ENCODE assay signal across 24 mouse cellular contexts in the genomic region with DNA sequence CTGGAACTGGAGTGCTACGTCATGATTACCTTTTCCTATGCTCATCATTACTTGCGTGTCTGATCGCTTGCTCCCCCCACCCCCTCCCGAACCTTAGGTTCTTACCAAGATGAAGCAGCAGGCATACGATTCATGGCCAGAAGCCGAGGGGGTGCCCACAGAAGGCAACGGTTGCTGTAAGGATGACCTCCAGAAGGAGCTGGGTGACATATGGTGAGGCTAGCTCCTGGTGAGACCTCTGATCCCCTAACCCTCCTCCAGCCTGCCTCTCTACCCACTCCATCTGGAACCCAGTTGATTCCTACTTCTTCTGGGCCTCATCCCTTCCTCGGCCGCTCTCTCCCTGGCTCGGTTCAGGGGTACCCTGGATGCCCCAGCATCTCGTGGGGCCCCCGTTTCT. TPM values are rescaled to one million over a fixed set of nuclear protein-coding genes. Genes with fewer than 3 reads are reported as not detected.
DNase-seq lines count a peak whose midpoint lies in the region; ATAC-seq and TF ChIP-seq lines count a peak whose summit lies in the region.
"Had no signal": no experiment of that assay in that cellular context is flagged by ENCODE, and none has a peak within 500 bp of the region (broad histone marks: within the 10 kb centered on the region; RNA-seq: fewer than 3 reads in every experiment).

No protein-coding gene starts in this region.

- no peak overlapping the region for H3K9ac ChIP-seq in intestine, embryonic 14.5 days (ENCODE audit: low read length)
- no peak overlapping the region for H3K9ac ChIP-seq in intestine, postnatal 0 days (ENCODE audit: low read depth, low read length)
- H3K9ac ChIP-seq: embryonic facial prominence, embryonic 13.5 days; embryonic facial prominence, embryonic 15.5 days; forebrain, embryonic 12.5 days had no signal

- H3K4me1 ChIP-seq in intestine, embryonic 14.5 days (replicated peaks; ENCODE audit: control insufficient read depth, insufficient read depth, low read length) = peaks cover 10% of the 10 kb centered on the region; the same call in 1 of the 2 replicates
- no peaks in the 10 kb centered on the region for H3K4me1 ChIP-seq in intestine, postnatal 0 days (replicated peaks; ENCODE audit: control insufficient read depth, insufficient read depth, low read length)

- no peaks in the 10 kb centered on the region for H3K36me3 ChIP-seq in intestine, embryonic 14.5 days (ENCODE audit: control insufficient read depth, insufficient read depth, low read length)
- no peaks in the 10 kb centered on the region for H3K36me3 ChIP-seq in intestine, postnatal 0 days (ENCODE audit: control insufficient read depth, insufficient read depth)
- H3K36me3 ChIP-seq: embryonic facial prominence, embryonic 13.5 days; embryonic facial prominence, embryonic 15.5 days; forebrain, embryonic 10.5 days; forebrain, embryonic 12.5 days; G1E had no signal

- peak; percentile 67 for DNase-seq in cerebellum, adult 11-12 months
- no peak for DNase-seq in cerebellum, postnatal 4 days (ENCODE audit: low spot score in 2 of 2)
- DNase-seq in cerebellum, adult 9-11 months = peak; percentile 67
- no peak for DNase-seq in cerebellum, adult 18-20 months
- peak; percentile 41 for DNase-seq in intestine, embryonic 14.5 days (ENCODE audit: low spot score)
- peak; percentile 56 for DNase-seq in brain, adult 2 months (ENCODE audit: low read depth, low spot score)
- DNase-seq: adrenal gland, adult 8-10 months; adrenal gland, postnatal 14 days; adrenal gland, postnatal 36 days; B cell, adult 2 months; cerebellum, adult 8-10 months; embryo, embryonic 11 days had no signal

- TF ChIP-seq CTCF in intestine, postnatal 0 days (IDR thresholded peaks at IDR 0.05; ENCODE audit: low read depth) = no peak

- ATAC-seq in intestine, embryonic 14.5 days (replicated peaks; ENCODE audit: low FRiP score, low TSS enrichment, low read depth) = no peak
- ATAC-seq in intestine, postnatal 0 days = no peak
- ATAC-seq: activated CD4-positive, CD25-positive, alpha-beta regulatory T cell, adult 4 months; CD4-positive, CD25-positive, alpha-beta regulatory T cell, adult 4 months; forebrain, embryonic 14.5 days; forebrain, embryonic 16.5 days; Patski had no signal

- no peaks in the 10 kb centered on the region for H3K9me3 ChIP-seq in intestine, embryonic 14.5 days (ENCODE audit: control insufficient read depth, low read length)
- no peaks in the 10 kb centered on the region for H3K9me3 ChIP-seq in intestine, postnatal 0 days (ENCODE audit: control insufficient read depth)
- H3K9me3 ChIP-seq: embryonic facial prominence, embryonic 13.5 days; embryonic facial prominence, embryonic 15.5 days; forebrain, embryonic 10.5 days; forebrain, embryonic 12.5 days; G1E had no signal

- H3K4me2 ChIP-seq in intestine, embryonic 14.5 days (ENCODE audit: low read length) = no peak overlapping the region
- H3K4me2 ChIP-seq in intestine, postnatal 0 days (replicated peaks; ENCODE audit: low read depth) = no peak overlapping the region
- H3K4me2 ChIP-seq: embryonic facial prominence, embryonic 13.5 days; embryonic facial prominence, embryonic 15.5 days; forebrain, embryonic 12.5 days had no signal

- H3K27me3 ChIP-seq in intestine, embryonic 14.5 days (replicated peaks; ENCODE audit: control insufficient read depth, insufficient read depth, low read length) = no peaks in the 10 kb centered on the region
- H3K27me3 ChIP-seq in intestine, postnatal 0 days (replicated peaks; ENCODE audit: control insufficient read depth, insufficient read depth, low read length) = no peaks in the 10 kb centered on the region
- H3K27me3 ChIP-seq: embryonic facial prominence, embryonic 13.5 days; embryonic facial prominence, embryonic 15.5 days; Patski had no signal

- 89% methylated on average over 12 of the region's 12 CpGs for WGBS in intestine, embryonic 14.5 days
- WGBS in intestine, postnatal 0 days = 92% methylated on average over 12 of the region's 12 CpGs

- H3K4me3 ChIP-seq in intestine, embryonic 14.5 days (ENCODE audit: low read depth, low read length) = no peak overlapping the region
- no peak overlapping the region for H3K4me3 ChIP-seq in intestine, postnatal 0 days (ENCODE audit: low read depth, low read length)
- H3K4me3 ChIP-seq: embryonic facial prominence, embryonic 13.5 days; embryonic facial prominence, embryonic 15.5 days; erythroblast, embryonic 14.5 days; forebrain, embryonic 10.5 days; forebrain, embryonic 12.5 days had no signal

- no peak overlapping the region for H3K27ac ChIP-seq in intestine, embryonic 14.5 days (ENCODE audit: low read depth)
- H3K27ac ChIP-seq in intestine, postnatal 0 days (ENCODE audit: low read depth, low read length) = no peak overlapping the region
- H3K27ac ChIP-seq: embryonic facial prominence, embryonic 13.5 days; embryonic facial prominence, embryonic 15.5 days; forebrain, embryonic 10.5 days; forebrain, embryonic 12.5 days had no signal

RNA-seq across cellular contexts. Expression of a gene that starts 2.8 kb away (rescaled TPM):
- polyA plus RNA-seq in intestine, embryonic 14.5 days (2014; fragmentation: Nextera tagmentation; extraction: Ambion mirVana) = 8.2 and 8.7 TPM in 2 replicates
- 2.9 and 3.2 TPM in 2 replicates for polyA plus RNA-seq in intestine, postnatal 0 days (2015; fragmentation: Nextera tagmentation; extraction: Ambion mirVana)

RNA-seq across cellular contexts. Expression of a gene that starts 6.7 kb away (rescaled TPM):
- polyA plus RNA-seq in intestine, embryonic 14.5 days (2014; fragmentation: Nextera tagmentation; extraction: Ambion mirVana) = 57.1 and 59.6 TPM in 2 replicates
- polyA plus RNA-seq in intestine, postnatal 0 days (2015; fragmentation: Nextera tagmentation; extraction: Ambion mirVana) = 83.1 and 88.2 TPM in 2 replicates

RNA-seq across cellular contexts. Expression of a gene that starts 6.8 kb away (rescaled TPM):
- polyA plus RNA-seq in intestine, embryonic 14.5 days (2014; fragmentation: Nextera tagmentation; extraction: Ambion mirVana) = 3.8 and 4.2 TPM in 2 replicates
- polyA plus RNA-seq in intestine, postnatal 0 days (2015; fragmentation: Nextera tagmentation; extraction: Ambion mirVana) = 0.63 and 0.99 TPM in 2 replicates
- polyA plus RNA-seq: activated CD4-positive, CD25-positive, alpha-beta regulatory T cell, adult 4 months; erythroblast, embryonic 14.5 days had no signal

RNA-seq across cellular contexts. Expression of a gene that starts 16.0 kb away (rescaled TPM):
- polyA plus RNA-seq in intestine, embryonic 14.5 days (2014; fragmentation: Nextera tagmentation; extraction: Ambion mirVana) = 18.4 and 21.5 TPM in 2 replicates
- polyA plus RNA-seq in intestine, postnatal 0 days (2015; fragmentation: Nextera tagmentation; extraction: Ambion mirVana) = 19.9 and 20.3 TPM in 2 replicates

RNA-seq across cellular contexts. Expression of a gene that starts 21.5 kb away (rescaled TPM):
- polyA plus RNA-seq in intestine, embryonic 14.5 days (2014; fragmentation: Nextera tagmentation; extraction: Ambion mirVana) = 11.7 and 12.8 TPM in 2 replicates
- 4.6 and 4.8 TPM in 2 replicates for polyA plus RNA-seq in intestine, postnatal 0 days (2015; fragmentation: Nextera tagmentation; extraction: Ambion mirVana)

Comparison
In these comparisons a context has a peak if more than half of its experiments do, and no peak if none do; other contexts are left out.
1. DNase-seq: peak in cerebellum, adult 11-12 months (single experiment), cerebellum, adult 9-11 months (single experiment), intestine, embryonic 14.5 days (single experiment) and brain, adult 2 months (single experiment); none in cerebellum, postnatal 4 days (0 of 2) and cerebellum, adult 18-20 months (0 of 2).